Mouse (Mus musculus): ENCODE measurements around the gene 1700025F22Rik.

GRCm38 (mm10) chr19:11192552-11192951 lies 27.4 kb upstream of the 1700025F22Rik start:
- no peak for TF ChIP-seq CTCF (IDR thresholded peaks at IDR 0.05; ENCODE audit: control insufficient read depth, insufficient read depth, low read length)
- no peak for TF ChIP-seq POLR2A (IDR thresholded peaks at IDR 0.05; ENCODE audit: borderline replicate concordance, control insufficient read depth, low read depth, low read length)

All from bone marrow, adult 2 months (tissue).